ENCODE assay signal across 7 mouse cellular contexts in genomic region chr8:114439334-114440204, GRCm38 (mm10). TPM values are rescaled to one million over a fixed set of nuclear protein-coding genes. Genes with fewer than 3 reads are reported as not detected.
DNase-seq lines count a peak whose midpoint lies in the region; ATAC-seq and TF ChIP-seq lines count a peak whose summit lies in the region.

Gene Wwox (plus strand): TSS chr8:114439655.

- H3K4me2 ChIP-seq in intestine, postnatal 0 days (replicated peaks; ENCODE audit: low read depth): peak within 1 kb of the TSS; percentile 97
- H3K4me2 ChIP-seq in midbrain, embryonic 12.5 days (replicated peaks): peak within 1 kb of the TSS; percentile 79

- peak within 1 kb of the TSS; percentile 40 for H3K9ac ChIP-seq in intestine, postnatal 0 days (ENCODE audit: low read depth, low read length)
- peak within 1 kb of the TSS; percentile 62 for H3K9ac ChIP-seq in midbrain, embryonic 12.5 days (replicated peaks)

- H3K4me1 ChIP-seq in embryonic facial prominence, embryonic 10.5 days: peaks cover 13% of the 10 kb centered on the region
- peaks cover 5% of the 10 kb centered on the region; the same call in 1 of the 2 replicates for H3K4me1 ChIP-seq in intestine, postnatal 0 days (replicated peaks; ENCODE audit: control insufficient read depth, insufficient read depth, low read length)
- peaks cover 10% of the 10 kb centered on the region for H3K4me1 ChIP-seq in midbrain, embryonic 12.5 days
- H3K4me1 ChIP-seq in small intestine, adult 2 months (ENCODE audit: control insufficient read depth, insufficient read depth, insufficient read length, low read length): peaks cover 2% of the 10 kb centered on the region; the same call in 1 of the 2 replicates

- peak; percentile 100 for DNase-seq in adrenal gland, postnatal 10 days
- DNase-seq in embryonic facial prominence, embryonic 10.5 days (ENCODE audit: low spot score): peak; percentile 99
- DNase-seq in gonadal fat pad, adult 2 months (ENCODE audit: low read depth): peak; percentile 89
- peak; percentile 99 for DNase-seq in left cerebral cortex, postnatal 4 days

- peak; percentile 91 for TF ChIP-seq CTCF in intestine, postnatal 0 days (IDR thresholded peaks at IDR 0.05; ENCODE audit: low read depth)
- TF ChIP-seq CTCF in small intestine, adult 2 months (IDR thresholded peaks at IDR 0.05; ENCODE audit: extremely low read depth, insufficient read length, insufficient replicate concordance, low read depth, low read length): peak; percentile 86

- peak; percentile 98 for ATAC-seq in intestine, postnatal 0 days
- ATAC-seq in midbrain, embryonic 12.5 days (ENCODE audit: low FRiP score, low read depth): peak; percentile 98

- peak; percentile 45; the same call in 1 of the 2 replicates for TF ChIP-seq POLR2A in small intestine, adult 2 months (IDR thresholded peaks at IDR 0.05; ENCODE audit: low read depth, low read length)

- H3K27me3 ChIP-seq in embryonic facial prominence, embryonic 10.5 days (replicated peaks; ENCODE audit: low read depth, poor library complexity, severe bottlenecking): no peaks in the 10 kb centered on the region
- H3K27me3 ChIP-seq in intestine, postnatal 0 days (replicated peaks; ENCODE audit: control insufficient read depth, insufficient read depth, low read length): no peaks in the 10 kb centered on the region
- H3K27me3 ChIP-seq in midbrain, embryonic 12.5 days: no peaks in the 10 kb centered on the region
- no peaks in the 10 kb centered on the region for H3K27me3 ChIP-seq in small intestine, adult 2 months (ENCODE audit: control insufficient read depth, insufficient read depth, low read length)

- H3K9me3 ChIP-seq in embryonic facial prominence, embryonic 10.5 days: no peaks in the 10 kb centered on the region
- no peaks in the 10 kb centered on the region for H3K9me3 ChIP-seq in intestine, postnatal 0 days (ENCODE audit: control insufficient read depth)
- no peaks in the 10 kb centered on the region for H3K9me3 ChIP-seq in midbrain, embryonic 12.5 days

- peak within 1 kb of the TSS; percentile 84 for H3K4me3 ChIP-seq in embryonic facial prominence, embryonic 10.5 days
- H3K4me3 ChIP-seq in intestine, postnatal 0 days (ENCODE audit: low read depth, low read length): peak within 1 kb of the TSS; percentile 82
- H3K4me3 ChIP-seq in midbrain, embryonic 12.5 days: peak within 1 kb of the TSS; percentile 66
- peak within 1 kb of the TSS; percentile 71 for H3K4me3 ChIP-seq in small intestine, adult 2 months (ENCODE audit: low read depth, low read length)

- no peaks in the 10 kb centered on the region for H3K36me3 ChIP-seq in embryonic facial prominence, embryonic 10.5 days (replicated peaks)
- H3K36me3 ChIP-seq in intestine, postnatal 0 days (ENCODE audit: control insufficient read depth, insufficient read depth): no peaks in the 10 kb centered on the region
- no peaks in the 10 kb centered on the region for H3K36me3 ChIP-seq in midbrain, embryonic 12.5 days
- H3K36me3 ChIP-seq in small intestine, adult 2 months (ENCODE audit: control insufficient read depth, insufficient read depth, low read length): no peaks in the 10 kb centered on the region

- peak within 1 kb of the TSS; percentile 88 for H3K27ac ChIP-seq in embryonic facial prominence, embryonic 10.5 days (replicated peaks)
- peak within 1 kb of the TSS; percentile 36 for H3K27ac ChIP-seq in intestine, postnatal 0 days (ENCODE audit: low read depth, low read length)
- H3K27ac ChIP-seq in midbrain, embryonic 12.5 days (replicated peaks): peak within 1 kb of the TSS; percentile 82
- peak within 1 kb of the TSS; percentile 36; the same call in 1 of the 2 replicates for H3K27ac ChIP-seq in small intestine, adult 2 months (ENCODE audit: insufficient read depth, low read depth, low read length)

- intact Hi-C loops in left cerebral cortex, postnatal 4 days (cut with DNase I): loop anchor here (2.0 to 10.0 kb wide), 4 partner anchors 67 to 775 kb away; no protein-coding TSS in a partner anchor

- WGBS in embryonic facial prominence, embryonic 10.5 days: under 1% methylated on average over 54 of the region's 54 CpGs
- 0% methylated on average over 53 of the region's 54 CpGs for WGBS in intestine, postnatal 0 days
- WGBS in midbrain, embryonic 12.5 days: 0% methylated on average over 51 of the region's 54 CpGs
- 1% methylated on average over 54 of the region's 54 CpGs for WGBS in small intestine, adult 2 months

RNA-seq across cellular contexts. Expression of gene Wwox, which starts in this region (rescaled TPM):
- 10 to 100 TPM; 20.8 to 28.4 TPM for total RNA-seq in adrenal gland, postnatal 10 days (2021)
- 9.4 and 9.9 TPM in 2 replicates for polyA plus RNA-seq in embryonic facial prominence, embryonic 10.5 days (2016; fragmentation: Nextera tagmentation; extraction: Ambion mirVana)
- 11.6 and 12.0 TPM in 2 replicates for polyA plus RNA-seq in gonadal fat pad, adult 2 months (2012; rRNA removed)
- polyA plus RNA-seq in intestine, postnatal 0 days (2015; fragmentation: Nextera tagmentation; extraction: Ambion mirVana): 7.1 and 9.3 TPM in 2 replicates
- total RNA-seq in left cerebral cortex, postnatal 4 days (2021): 10 to 100 TPM; 12.5 to 12.9 TPM
- 14.0 TPM in 2 replicates for polyA plus RNA-seq in midbrain, embryonic 12.5 days (2016; fragmentation: Nextera tagmentation; extraction: Ambion mirVana)
- polyA plus RNA-seq in small intestine, adult 2 months (2012; rRNA removed): 2.4 and 6.0 TPM in 2 replicates

Comparison
In these comparisons a context has a peak if more than half of its experiments do, and no peak if none do; other contexts are left out.
1. Peak in every context shown above with its lines: DNase-seq, ATAC-seq, H3K4me3 ChIP-seq and H3K27ac ChIP-seq.
2. H3K27ac ChIP-seq: peak in every context shown above with its lines; median percentile 88 in embryonic facial prominence, embryonic 10.5 days; 82 in midbrain, embryonic 12.5 days; 36 in intestine, postnatal 0 days; 36 in small intestine, adult 2 months.